Mouse (Mus musculus) bone marrow, adult 2 months (tissue): Measurements from ENCODE around the gene Cep57l1.

Experiments used
- CTCF ChIP-seq: fragments of 200-500 bp; IDR thresholded peaks from 2 replicates; pipeline ENCODE4 v1.5.1; 2011; ENCODE audit warnings: low read length, control low read depth; ENCODE audit not compliant: control insufficient read depth, insufficient read depth
- POLR2A ChIP-seq: fragments of 200-500 bp; IDR thresholded peaks from 2 replicates; pipeline ENCODE4 v1.6.1; 2011; ENCODE audit warnings: low read depth, mild to moderate bottlenecking, control low read depth, low read length, borderline replicate concordance; ENCODE audit not compliant: control insufficient read depth

DNA sequence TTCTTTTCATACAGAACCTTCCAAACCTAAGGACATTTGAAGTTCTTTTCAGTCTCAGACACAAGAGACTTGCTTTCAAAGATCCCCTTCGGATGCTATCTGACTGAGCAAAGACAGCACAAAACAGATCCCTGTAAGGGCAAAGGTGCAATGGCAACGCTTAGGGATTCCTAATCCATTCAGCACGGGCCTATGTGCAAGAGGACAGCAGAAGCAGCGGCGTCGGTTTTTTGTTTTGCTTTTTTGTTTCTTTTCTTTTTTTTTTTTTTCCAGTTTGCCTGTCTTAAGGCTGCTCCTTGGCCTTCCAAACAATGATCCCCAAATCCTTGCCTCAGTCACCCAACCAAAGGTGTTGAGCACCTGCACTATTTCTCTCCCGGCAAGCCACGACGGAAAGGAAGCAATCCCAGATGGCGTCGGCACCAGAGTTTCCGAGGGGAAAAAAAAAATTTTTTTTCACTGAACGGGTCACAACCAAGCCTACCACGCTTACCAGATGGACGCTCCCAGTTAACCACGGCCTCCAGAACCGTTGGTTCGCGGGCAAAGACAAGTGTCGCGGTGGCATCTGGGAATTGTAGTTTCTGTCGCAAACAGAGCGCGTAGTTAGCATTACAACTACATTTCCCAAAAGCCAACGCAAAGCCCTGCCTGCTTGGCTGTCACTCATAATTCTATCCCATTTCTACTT lies 446 bp downstream of the Cep57l1 start:
- TF ChIP-seq CTCF = no peak
- no peak for TF ChIP-seq POLR2A
